Mouse (Mus musculus): ENCODE measurements around the gene Gm6408. TPM values are rescaled to one million over a fixed set of nuclear protein-coding genes. Genes with fewer than 3 reads are reported as not detected.
"Not testable (repeated sequence)": the region's sequence is repeated elsewhere in the genome, so short reads cannot be mapped to it uniquely, and the experiment has no call there.

Gene Gm6408
- total RNA-seq (2014; rRNA removed): not detected in 2 replicates
- polyA plus RNA-seq (2012; rRNA removed): not detected in 2 replicates

GRCm38 (mm10) chr5:146481665-146482064 is at the start of gene Gm6408:
Gene Gm6408, plus strand, starts transcription at chr5:146481965.
- not testable (repeated sequence) for H3K36me3 ChIP-seq (ENCODE audit: control insufficient read depth, insufficient read depth, low read length); DNase-seq (ENCODE audit: extremely low read depth, low read depth, low spot score); H3K27ac ChIP-seq (replicated peaks; ENCODE audit: insufficient read depth, low read depth, low read length); H3K27me3 ChIP-seq (ENCODE audit: control insufficient read depth, insufficient read depth, low read length); H3K4me3 ChIP-seq (ENCODE audit: insufficient read depth, low read depth, low read length); H3K79me2 ChIP-seq (ENCODE audit: control insufficient read depth, insufficient read depth, low read length); H3K4me1 ChIP-seq (ENCODE audit: control insufficient read depth, insufficient read depth, low read length); H3K9ac ChIP-seq (ENCODE audit: low read depth, low read length)
- 79% methylated on average over 3 of the region's 3 CpGs for WGBS

- DNase-seq (ENCODE audit: extremely low read depth, low read depth, low spot score): no peak
Measured at GRCm38 (mm10) chr5:146432476-146432875, 49.3 kb upstream of the Gm6408 start.

GRCm38 (mm10) chr5:146435316-146435715 is 46.4 kb upstream of the Gm6408 start:
- DNase-seq (ENCODE audit: extremely low read depth, low read depth, low spot score): no peak
- H3K79me2 ChIP-seq (ENCODE audit: control insufficient read depth, insufficient read depth, low read length): no peaks in the 10 kb centered on the region
- WGBS: 95% methylated on average over 16 of the region's 16 CpGs
- no peak overlapping the region for H3K9ac ChIP-seq (ENCODE audit: low read depth, low read length)
- TF ChIP-seq CTCF (IDR thresholded peaks at IDR 0.05; ENCODE audit: low read depth, low read length) (no peak), POLR2A (IDR thresholded peaks at IDR 0.05; ENCODE audit: extremely low read depth, insufficient read depth, low read length) (no peak)
- no peaks in the 10 kb centered on the region for H3K36me3 ChIP-seq (ENCODE audit: control insufficient read depth, insufficient read depth, low read length)
- H3K27ac ChIP-seq (replicated peaks; ENCODE audit: insufficient read depth, low read depth, low read length): no peak overlapping the region
- no peak overlapping the region for H3K4me3 ChIP-seq (ENCODE audit: insufficient read depth, low read depth, low read length)
- no peaks in the 10 kb centered on the region for H3K4me1 ChIP-seq (ENCODE audit: control insufficient read depth, insufficient read depth, low read length)
- H3K27me3 ChIP-seq (ENCODE audit: control insufficient read depth, insufficient read depth, low read length): no peaks in the 10 kb centered on the region

More at GRCm38 (mm10) chr5:146432476-146432875, 49.3 kb upstream of the Gm6408 start:
- H3K9ac ChIP-seq (ENCODE audit: low read depth, low read length): no peak overlapping the region
- no peaks in the 10 kb centered on the region for H3K4me1 ChIP-seq (ENCODE audit: control insufficient read depth, insufficient read depth, low read length)
- H3K27ac ChIP-seq (replicated peaks; ENCODE audit: insufficient read depth, low read depth, low read length): no peak overlapping the region
- H3K4me3 ChIP-seq (ENCODE audit: insufficient read depth, low read depth, low read length): no peak overlapping the region
- H3K27me3 ChIP-seq (ENCODE audit: control insufficient read depth, insufficient read depth, low read length): no peaks in the 10 kb centered on the region
- H3K79me2 ChIP-seq (ENCODE audit: control insufficient read depth, insufficient read depth, low read length): no peaks in the 10 kb centered on the region
- 80% methylated on average over 6 of the region's 6 CpGs for WGBS
- no peaks in the 10 kb centered on the region for H3K36me3 ChIP-seq (ENCODE audit: control insufficient read depth, insufficient read depth, low read length)
- TF ChIP-seq CTCF (IDR thresholded peaks at IDR 0.05; ENCODE audit: low read depth, low read length) (no peak), POLR2A (IDR thresholded peaks at IDR 0.05; ENCODE audit: extremely low read depth, insufficient read depth, low read length) (no peak)

- Histone ChIP-seq H3K9ac (ENCODE audit: low read depth, low read length) (no peak overlapping the region), H3K4me1 (ENCODE audit: control insufficient read depth, insufficient read depth, low read length) (no peaks in the 10 kb centered on the region), H3K4me3 (ENCODE audit: insufficient read depth, low read depth, low read length) (no peak overlapping the region), H3K27ac (replicated peaks; ENCODE audit: insufficient read depth, low read depth, low read length) (no peak overlapping the region), H3K36me3 (ENCODE audit: control insufficient read depth, insufficient read depth, low read length) (no peaks in the 10 kb centered on the region), H3K79me2 (ENCODE audit: control insufficient read depth, insufficient read depth, low read length) (no peaks in the 10 kb centered on the region), H3K27me3 (ENCODE audit: control insufficient read depth, insufficient read depth, low read length) (no peaks in the 10 kb centered on the region)
- WGBS: 95% methylated on average over 11 of the region's 11 CpGs
- TF ChIP-seq POLR2A (IDR thresholded peaks at IDR 0.05; ENCODE audit: extremely low read depth, insufficient read depth, low read length): no peak
- no peak for TF ChIP-seq CTCF (IDR thresholded peaks at IDR 0.05; ENCODE audit: low read depth, low read length)
- no peak for DNase-seq (ENCODE audit: extremely low read depth, low read depth, low spot score)
Measured at GRCm38 (mm10) chr5:146436796-146437195, 45.0 kb upstream of the Gm6408 start.

GRCm38 (mm10) chr5:146439152-146439781 is 42.5 kb upstream of the Gm6408 start:
- Histone ChIP-seq H3K27me3 (ENCODE audit: control insufficient read depth, insufficient read depth, low read length) (no peaks in the 10 kb centered on the region), H3K27ac (replicated peaks; ENCODE audit: insufficient read depth, low read depth, low read length) (no peak overlapping the region), H3K4me1 (ENCODE audit: control insufficient read depth, insufficient read depth, low read length) (no peaks in the 10 kb centered on the region), H3K4me3 (ENCODE audit: insufficient read depth, low read depth, low read length) (no peak overlapping the region), H3K36me3 (ENCODE audit: control insufficient read depth, insufficient read depth, low read length) (no peaks in the 10 kb centered on the region), H3K9ac (ENCODE audit: low read depth, low read length) (no peak overlapping the region), H3K79me2 (ENCODE audit: control insufficient read depth, insufficient read depth, low read length) (no peaks in the 10 kb centered on the region)
- 92% methylated on average over 7 of the region's 7 CpGs for WGBS
- no peak for DNase-seq (ENCODE audit: extremely low read depth, low read depth, low spot score)
- TF ChIP-seq POLR2A (IDR thresholded peaks at IDR 0.05; ENCODE audit: extremely low read depth, insufficient read depth, low read length): no peak
- TF ChIP-seq CTCF (IDR thresholded peaks at IDR 0.05; ENCODE audit: low read depth, low read length): no peak

GRCm38 (mm10) chr5:146440273-146440672 is 41.5 kb upstream of the Gm6408 start:
- no peak overlapping the region for H3K9ac ChIP-seq (ENCODE audit: low read depth, low read length)
- H3K27me3 ChIP-seq (ENCODE audit: control insufficient read depth, insufficient read depth, low read length): no peaks in the 10 kb centered on the region
- DNase-seq (ENCODE audit: extremely low read depth, low read depth, low spot score): no peak
- H3K4me1 ChIP-seq (ENCODE audit: control insufficient read depth, insufficient read depth, low read length): no peaks in the 10 kb centered on the region
- TF ChIP-seq CTCF (IDR thresholded peaks at IDR 0.05; ENCODE audit: low read depth, low read length): no peak
- no peak overlapping the region for H3K27ac ChIP-seq (replicated peaks; ENCODE audit: insufficient read depth, low read depth, low read length)
- H3K4me3 ChIP-seq (ENCODE audit: insufficient read depth, low read depth, low read length): no peak overlapping the region
- H3K36me3 ChIP-seq (ENCODE audit: control insufficient read depth, insufficient read depth, low read length): no peaks in the 10 kb centered on the region
- H3K79me2 ChIP-seq (ENCODE audit: control insufficient read depth, insufficient read depth, low read length): no peaks in the 10 kb centered on the region
- WGBS: 93% methylated on average over 5 of the region's 5 CpGs

All from liver, adult 2 months (tissue).